Mouse (Mus musculus): ENCODE results near the gene Mlip.

Gene Mlip

GRCm38 (mm10) chr9:77352432-77353175 is at the start of gene Mlip:
Gene Mlip (minus strand): TSS chr9:77352969.
- no peak for DNase-seq (ENCODE audit: low spot score in 2 of 2)

DNA sequence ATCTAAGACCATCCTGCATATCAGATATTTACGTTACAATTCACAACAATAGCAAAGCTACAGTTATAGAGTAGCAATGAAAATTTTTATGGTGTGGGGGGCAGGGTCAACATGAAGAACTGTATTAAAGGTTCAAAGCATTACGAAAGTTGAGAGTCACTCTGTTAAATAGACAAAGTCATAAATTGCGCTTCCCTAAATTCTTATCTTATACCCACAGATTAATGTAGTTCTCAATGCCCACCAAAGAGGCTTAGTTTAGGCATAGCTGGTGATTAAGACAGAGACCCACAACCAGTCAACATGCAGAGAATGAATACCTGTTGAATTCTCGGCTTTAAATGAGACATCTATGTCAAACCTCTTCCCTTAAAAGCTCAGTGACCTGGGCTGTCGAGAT is 47.0 kb upstream of the Mlip start:
- no peak for DNase-seq (ENCODE audit: low spot score in 2 of 2)

- no peak for DNase-seq (ENCODE audit: low spot score in 2 of 2)
Measured at GRCm38 (mm10) chr9:77398856-77399631, 46.3 kb upstream of the Mlip start.

DNA sequence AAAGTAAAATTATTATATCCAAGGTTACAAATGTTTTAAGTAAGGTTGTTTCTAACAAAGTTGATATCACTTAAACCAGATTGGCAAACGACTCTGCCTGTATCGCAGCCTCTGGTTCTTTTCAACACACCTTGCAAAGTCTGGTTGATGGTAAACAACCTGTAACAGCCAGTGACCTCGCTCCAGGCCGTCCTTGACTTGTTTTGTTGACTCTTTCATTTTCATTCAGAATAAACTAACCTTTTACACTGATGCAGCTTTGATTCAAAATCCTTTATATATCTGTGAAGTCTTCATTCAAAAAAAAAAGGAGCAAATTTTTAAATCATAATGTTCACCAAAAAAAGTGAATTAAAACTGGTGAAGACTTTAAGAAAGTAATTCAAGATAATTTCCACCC is 44.3 kb upstream of the Mlip start:
- no peak for DNase-seq (ENCODE audit: low spot score in 2 of 2)

- DNase-seq (ENCODE audit: low spot score in 2 of 2): no peak
Measured at GRCm38 (mm10) chr9:77391248-77391647, 38.5 kb upstream of the Mlip start.

DNA sequence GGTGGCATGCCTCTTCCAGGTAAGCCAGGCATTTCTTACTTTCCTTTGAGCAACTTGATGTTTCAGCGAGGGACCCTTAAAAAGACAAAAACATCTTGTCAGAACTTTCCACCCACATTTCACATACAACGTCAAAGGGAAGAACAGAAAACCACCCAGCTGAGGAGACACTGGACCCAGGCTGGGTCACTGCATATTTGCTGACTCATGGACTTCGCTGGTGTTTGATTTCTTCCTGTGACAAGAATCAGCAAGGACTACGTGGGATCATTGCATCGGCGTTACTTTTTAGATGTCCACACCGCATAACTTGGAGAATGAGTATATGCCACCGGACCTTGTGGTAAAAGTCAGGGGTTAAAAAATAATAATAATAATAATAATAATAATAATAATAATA is 36.2 kb upstream of the Mlip start:
- no peak for DNase-seq (ENCODE audit: low spot score in 2 of 2)

- no peak for DNase-seq (ENCODE audit: low spot score in 2 of 2)
Measured at GRCm38 (mm10) chr9:77386751-77387150, 34.0 kb upstream of the Mlip start.

- DNase-seq (ENCODE audit: low spot score in 2 of 2): no peak
Measured at GRCm38 (mm10) chr9:77385611-77386010, 32.8 kb upstream of the Mlip start.

- DNase-seq (ENCODE audit: low spot score in 2 of 2): no peak
Measured at GRCm38 (mm10) chr9:77384651-77385050, 31.9 kb upstream of the Mlip start.

DNA sequence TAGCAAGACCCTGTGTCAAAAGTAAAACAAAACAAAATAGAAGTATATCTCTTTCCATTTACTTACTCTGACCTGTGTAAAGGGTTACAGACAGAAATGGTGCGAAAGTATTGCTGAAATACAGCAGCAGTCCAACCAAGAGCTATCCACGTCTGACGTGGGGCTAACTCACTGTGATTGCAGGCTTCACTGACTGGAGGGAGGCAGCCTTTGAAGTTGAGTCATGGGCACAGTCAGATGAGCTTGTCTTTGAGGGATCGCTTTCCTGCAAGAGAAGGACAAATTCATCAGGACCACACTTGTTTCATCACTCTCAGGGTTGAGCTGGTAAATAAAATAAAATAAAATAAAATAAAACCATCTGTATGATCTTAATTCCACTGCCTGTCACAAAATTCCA is 31.2 kb upstream of the Mlip start:
- no peak for DNase-seq (ENCODE audit: low spot score in 2 of 2)

- no peak for DNase-seq (ENCODE audit: low spot score in 2 of 2)
Measured at GRCm38 (mm10) chr9:77382514-77382913, 29.7 kb upstream of the Mlip start.

- peak; percentile 44 to 77 for DNase-seq (ENCODE audit: low spot score in 2 of 2)
Measured at GRCm38 (mm10) chr9:77381565-77381964, 28.8 kb upstream of the Mlip start.

DNA sequence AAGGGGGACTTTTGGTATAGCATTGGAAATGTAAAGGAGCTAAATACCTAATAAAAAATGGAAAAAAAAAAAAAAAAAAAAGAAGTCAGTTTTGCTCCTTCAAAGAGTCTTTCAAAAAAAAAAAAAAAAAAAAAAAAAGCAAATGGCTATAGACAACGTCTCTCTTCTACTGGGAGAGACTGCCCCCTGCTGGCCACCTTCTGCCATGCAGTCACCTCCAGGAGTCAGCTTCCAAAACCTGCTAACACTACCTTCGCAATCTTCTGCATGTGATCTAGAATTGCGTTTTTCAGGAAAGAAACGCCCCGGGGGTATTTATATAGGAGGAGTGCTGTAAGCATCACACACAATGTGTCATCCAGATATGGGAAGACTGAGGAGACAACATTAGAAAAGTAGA is 26.9 kb upstream of the Mlip start:
- peak; percentile 75 to 86 for DNase-seq (ENCODE audit: low spot score in 2 of 2)

DNA sequence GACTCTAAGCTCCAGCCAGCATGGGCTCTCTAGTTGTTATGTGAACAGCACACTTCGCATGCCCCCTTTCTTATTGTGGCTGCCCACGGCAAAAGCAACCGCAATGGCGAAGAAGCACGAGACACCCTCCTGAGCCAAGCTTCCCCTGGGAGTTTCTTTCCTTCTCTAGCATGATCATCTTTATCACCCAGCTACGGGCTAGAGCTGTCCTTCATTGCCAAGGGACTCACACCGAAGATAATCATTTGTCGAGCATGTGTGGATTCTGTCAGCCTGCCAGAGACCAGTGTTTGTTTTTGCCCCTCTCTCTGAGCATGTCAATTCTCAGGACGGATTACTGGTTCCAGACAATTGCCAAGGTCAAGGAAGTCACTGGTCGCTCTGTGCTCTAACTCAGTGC is 24.9 kb upstream of the Mlip start:
- DNase-seq (ENCODE audit: low spot score in 2 of 2): no peak

- peak; percentile 42 to 50 for DNase-seq (ENCODE audit: low spot score in 2 of 2)
Measured at GRCm38 (mm10) chr9:77377082-77377481, 24.3 kb upstream of the Mlip start.

DNA sequence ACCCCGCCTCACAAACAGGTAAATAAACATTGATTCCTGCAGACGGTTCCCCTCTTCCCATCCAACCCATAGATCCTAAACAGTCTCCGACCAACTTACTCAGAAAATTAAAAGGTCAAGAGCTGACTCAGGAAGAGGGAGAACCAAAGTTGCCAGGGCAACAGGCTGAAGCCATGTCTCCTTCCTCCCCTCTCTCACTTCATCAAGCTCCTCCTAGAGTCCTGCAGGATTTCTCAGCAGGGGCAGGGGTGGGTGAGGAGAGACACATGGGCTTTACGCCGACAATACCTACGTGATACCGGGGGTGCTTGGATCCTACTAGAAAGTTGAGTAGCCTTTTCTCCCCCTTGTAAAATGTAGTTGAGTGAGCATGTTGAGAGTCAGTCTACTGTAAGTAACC is 23.8 kb upstream of the Mlip start:
- DNase-seq (ENCODE audit: low spot score in 2 of 2): no peak

- no peak for DNase-seq (ENCODE audit: low spot score in 2 of 2)
Measured at GRCm38 (mm10) chr9:77370706-77371105, 17.9 kb upstream of the Mlip start.

DNA sequence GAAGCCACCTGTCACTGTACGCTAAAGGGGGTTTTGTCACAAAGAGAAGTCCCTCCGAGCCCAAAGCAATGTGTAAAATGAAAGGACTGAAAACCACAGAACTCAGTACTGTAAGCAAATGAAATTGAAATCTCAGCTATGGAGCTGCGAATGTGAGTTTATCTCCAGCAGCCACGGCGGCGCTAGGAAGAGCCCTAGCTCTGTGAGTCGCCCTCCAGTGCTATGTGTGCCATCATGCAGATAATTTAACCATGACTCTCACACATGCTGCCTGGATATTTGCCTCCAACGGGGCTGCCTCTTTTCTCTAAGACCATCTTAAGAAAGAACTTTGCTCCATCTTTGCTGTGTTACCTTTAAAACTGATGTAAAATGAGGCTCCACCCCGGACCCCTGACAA is 16.5 kb upstream of the Mlip start:
- DNase-seq (ENCODE audit: low spot score in 2 of 2): no peak

DNA sequence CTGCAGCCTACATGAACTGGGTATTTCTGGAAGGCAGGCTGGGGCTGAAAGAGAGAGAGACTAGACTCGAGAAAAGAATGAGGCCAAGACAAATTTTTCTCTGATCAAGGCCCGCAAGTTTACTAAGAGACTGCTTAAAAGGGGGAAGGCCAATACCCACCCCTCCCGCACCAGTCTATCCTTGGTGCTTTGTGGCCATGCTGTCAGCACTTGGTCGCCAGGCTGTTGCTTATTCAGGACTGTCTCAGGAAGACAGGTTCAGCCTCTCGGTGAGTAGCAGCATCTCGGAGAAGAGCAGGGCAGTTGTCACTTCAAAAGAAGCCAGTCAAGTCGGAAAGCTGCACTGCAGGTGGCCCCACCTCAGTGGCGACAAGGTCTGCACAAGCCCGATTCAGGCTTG is 11.9 kb upstream of the Mlip start:
- DNase-seq (ENCODE audit: low spot score in 2 of 2): peak in 1 of 2 experiments; percentile 13

DNA sequence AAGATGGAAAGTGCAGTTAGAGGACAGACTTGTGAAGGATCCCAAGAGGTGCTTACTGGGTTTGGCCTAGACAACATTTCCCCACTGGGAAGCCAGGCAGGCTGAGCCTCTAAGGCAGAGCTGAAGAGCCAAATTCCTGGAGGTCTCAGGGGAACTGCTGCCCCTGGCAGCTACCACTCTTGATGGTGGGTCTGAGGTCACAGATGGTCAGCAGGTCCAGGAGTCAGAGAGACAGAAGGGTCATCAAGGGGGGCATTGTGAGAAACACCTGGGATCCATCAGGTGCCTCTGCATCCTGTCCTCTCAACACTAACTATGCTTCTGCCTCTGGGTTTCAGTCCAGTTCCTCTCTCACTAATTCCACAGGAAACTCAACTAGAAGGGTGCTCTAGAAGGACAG is 10.1 kb upstream of the Mlip start:
- peak in 1 of 2 experiments; percentile 12 for DNase-seq (ENCODE audit: low spot score in 2 of 2)

- DNase-seq (ENCODE audit: low spot score in 2 of 2): no peak
Measured at GRCm38 (mm10) chr9:77360654-77361053, 7.9 kb upstream of the Mlip start.

DNA sequence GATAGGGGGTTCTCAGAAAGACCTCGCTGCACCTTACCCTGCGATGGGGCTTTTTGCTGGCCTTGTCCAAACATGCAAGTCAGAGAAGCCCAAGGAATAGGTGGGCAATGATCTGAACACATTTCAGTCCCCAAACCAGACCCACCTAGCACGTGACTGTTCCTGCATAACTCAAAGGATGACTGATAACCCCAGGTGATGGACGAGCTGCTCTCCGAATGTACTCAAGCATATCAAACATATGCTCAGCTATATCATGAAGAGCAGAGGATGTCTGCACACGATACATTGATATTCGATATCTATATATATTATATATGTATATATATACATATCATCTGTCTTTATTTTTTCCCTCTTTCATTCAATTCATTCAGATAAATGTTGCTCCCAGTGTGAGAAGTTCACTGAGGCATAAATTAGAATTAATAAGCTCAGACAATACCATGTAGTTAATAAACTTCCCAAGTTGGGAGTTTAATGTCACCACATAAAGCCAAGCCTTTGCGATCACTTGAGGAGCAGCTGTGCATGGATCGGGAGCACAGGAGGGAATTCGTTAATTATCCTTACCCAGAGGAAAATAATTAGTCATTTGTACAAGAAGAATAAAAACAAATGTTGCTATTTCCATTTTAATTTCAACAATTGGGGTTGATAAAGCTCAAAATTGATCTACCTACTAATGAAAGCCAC is 6.7 kb upstream of the Mlip start:
- DNase-seq (ENCODE audit: low spot score in 2 of 2): peak in 1 of 2 experiments; percentile 4

GRCm38 (mm10) chr9:77353942-77354341 is 1.2 kb upstream of the Mlip start:
- no peak for DNase-seq (ENCODE audit: low spot score in 2 of 2)

All from right cerebral cortex, postnatal 10 days (tissue).